Mouse (Mus musculus) inflammation-experienced regulatory T-cells, adult 6 months (primary cell): ENCODE data around the gene Sbk3. TPM values are rescaled to one million over a fixed set of nuclear protein-coding genes. Genes with fewer than 3 reads are reported as not detected.

Source experiments
- polyA plus RNA-seq, 3 experiments: library from polyadenylated mRNA; unstranded; fragments of 100-300 nt; shearing (Covaris generic); gene quantifications; one replicate each; pipeline ENCODE4 v1.2.1; 2017

Gene Sbk3
- polyA plus RNA-seq, 3 experiments from 2014 or later, result not detected

Other genes starting within 250 kb of the Sbk3 start
- not detected for gene Tmem150b, start 245.9 kb downstream of the Sbk3 start, polyA plus RNA-seq
- gene Kmt5c, start 231.1 kb downstream of the Sbk3 start, polyA plus RNA-seq, result 10 to 100 TPM; 22.6 to 25.7 (median 24.9) TPM
- 1 to 10 TPM in 1 of 3 experiments, under 1 TPM in 1, not detected in 1; 0.86 to 1.4 TPM for gene Cox6b2, start 218.1 kb downstream of the Sbk3 start, polyA plus RNA-seq
- not detected for gene Fam71e2, start 199.9 kb downstream of the Sbk3 start, polyA plus RNA-seq
- not detected for gene Il11, start 188.3 kb downstream of the Sbk3 start, polyA plus RNA-seq
- gene Tmem190, start 188.2 kb downstream of the Sbk3 start, polyA plus RNA-seq, result not detected
- under 1 TPM in 1 of 3 experiments, not detected in 2; 0.90 TPM for gene Tmem238, start 181.5 kb downstream of the Sbk3 start, polyA plus RNA-seq
- gene Rpl28, start 178.3 kb downstream of the Sbk3 start, polyA plus RNA-seq, result 100 to 1,000 TPM; 324 to 638 (median 419) TPM
- gene Ube2s, start 158.6 kb downstream of the Sbk3 start, polyA plus RNA-seq, result 10 to 100 TPM; 13.2 to 64.5 (median 31.1) TPM
- gene Shisa7, start 126.5 kb downstream of the Sbk3 start, polyA plus RNA-seq, result not detected
- 10 to 100 TPM; 26.6 to 36.5 (median 34.4) TPM for gene Isoc2b, start 100.9 kb downstream of the Sbk3 start, polyA plus RNA-seq
- under 1 TPM; 0.58 to 0.92 (median 0.70) TPM for gene Isoc2a, start 94.0 kb downstream of the Sbk3 start, polyA plus RNA-seq
- not detected for gene Gm36210, start 64.7 kb downstream of the Sbk3 start, polyA plus RNA-seq
- 1 to 10 TPM in 2 of 3 experiments, under 1 TPM in 1; 0.93 to 1.8 (median 1.6) TPM for gene Zfp628, start 56.0 kb downstream of the Sbk3 start, polyA plus RNA-seq
- under 1 TPM in 2 of 3 experiments, not detected in 1; 0.34 to 0.44 TPM for gene Nat14, start 49.1 kb downstream of the Sbk3 start, polyA plus RNA-seq
- not detected for gene Ssc5d, start 45.4 kb downstream of the Sbk3 start, polyA plus RNA-seq
- gene Sbk2, start 6.8 kb downstream of the Sbk3 start, polyA plus RNA-seq, result 1 to 10 TPM in 2 of 3 experiments, not detected in 1; 1.2 to 2.0 TPM
- 1 to 10 TPM; 4.3 to 6.0 (median 5.1) TPM for gene Zfp579, start 25.0 kb upstream of the Sbk3 start, polyA plus RNA-seq
- gene Zfp524, start 43.2 kb upstream of the Sbk3 start, polyA plus RNA-seq, result 10 to 100 TPM; 34.4 to 44.7 (median 38.9) TPM
- gene Fiz1, start 43.5 kb upstream of the Sbk3 start, polyA plus RNA-seq, result 10 to 100 TPM in 1 of 3 experiments, 1 to 10 TPM in 2; 7.2 to 15.1 (median 7.9) TPM
- 10 to 100 TPM in 2 of 3 experiments, 1 to 10 TPM in 1; 7.8 to 17.2 (median 10.8) TPM for gene Gm44973, start 44.3 kb upstream of the Sbk3 start, polyA plus RNA-seq
- 1 to 10 TPM; 2.5 to 6.7 (median 5.2) TPM for gene Zfp865, start 49.2 kb upstream of the Sbk3 start, polyA plus RNA-seq
- gene Ccdc106, start 49.4 kb upstream of the Sbk3 start, polyA plus RNA-seq, result not detected
- not detected for gene 4632433K11Rik, start 63.0 kb upstream of the Sbk3 start, polyA plus RNA-seq
- 1 to 10 TPM; 3.0 to 5.1 (median 3.7) TPM for gene Zfp784, start 67.3 kb upstream of the Sbk3 start, polyA plus RNA-seq
- 1 to 10 TPM in 1 of 3 experiments, under 1 TPM in 2; 0.77 to 1.3 (median 0.93) TPM for gene Zfp580, start 80.4 kb upstream of the Sbk3 start, polyA plus RNA-seq
- gene U2af2, start 91.0 kb upstream of the Sbk3 start, polyA plus RNA-seq, result 10 to 100 TPM; 26.0 to 33.4 (median 32.0) TPM
- gene Epn1, start 109.1 kb upstream of the Sbk3 start, polyA plus RNA-seq, result 1 to 10 TPM; 5.8 to 7.3 (median 6.8) TPM
- not detected for gene Rfpl4, start 145.8 kb upstream of the Sbk3 start, polyA plus RNA-seq
- under 1 TPM in 1 of 3 experiments, not detected in 2; 0.50 TPM for gene Rasl2-9, start 154.8 kb upstream of the Sbk3 start, polyA plus RNA-seq
- gene Vmn1r55, start 178.5 kb upstream of the Sbk3 start, polyA plus RNA-seq, result under 1 TPM in 2 of 3 experiments, not detected in 1; 0.15 to 0.40 TPM
- gene Vmn1r56, start 225.6 kb upstream of the Sbk3 start, polyA plus RNA-seq, result not detected
- gene Vmn1r57, start 247.3 kb upstream of the Sbk3 start, polyA plus RNA-seq, result not detected